Mouse (Mus musculus) lung, adult 2 months (tissue): Measurements from ENCODE around the gene Sipa1l3.

Experiments
- CTCF ChIP-seq: fragments of 200-500 bp; IDR thresholded peaks from 2 replicates; pipeline ENCODE4 v1.5.1; 2011; ENCODE audit warnings: mild to moderate bottlenecking, low read length, control low read depth; ENCODE audit not compliant: insufficient read depth
- POLR2A ChIP-seq: fragments of 200-500 bp; IDR thresholded peaks from 2 replicates; pipeline ENCODE4 v1.6.1; 2011; ENCODE audit warnings: low read depth, mild to moderate bottlenecking, control low read depth, low read length, borderline replicate concordance; ENCODE audit errors: extremely low read depth

DNA sequence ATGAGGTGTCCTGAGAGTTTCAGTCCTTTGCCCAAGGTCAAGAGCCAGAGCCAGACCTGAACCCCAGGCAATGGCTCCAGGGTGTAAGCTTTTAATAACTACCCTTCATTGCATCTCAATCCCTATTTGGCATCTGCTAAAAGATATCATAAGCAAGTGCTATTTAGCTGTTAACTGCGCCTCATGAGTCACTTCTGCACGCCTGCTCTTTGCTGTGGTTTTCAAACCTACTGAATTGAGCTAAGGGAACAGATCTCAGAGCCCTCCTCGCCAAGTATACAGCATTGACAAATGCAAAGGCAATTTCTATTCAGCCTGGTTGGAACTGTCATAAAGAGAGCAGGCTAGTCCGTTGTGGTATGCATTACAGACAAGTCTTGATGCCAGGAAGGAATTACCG lies 49.8 kb downstream of the Sipa1l3 start:
- TF ChIP-seq POLR2A (no peak), CTCF (no peak)
